Mouse (Mus musculus) forelimb bud, embryonic 11.5 days (tissue): ENCODE measurements at regions not wholly inside any gene's neighbourhood (a gene's known extent, or its start where the extent isn't known, plus 50 kb on each side); places are given as distances from the start of the nearest gene placed in this dataset.

Experiments
- DNase-seq: peaks from one replicate; pipeline ENCODE4 v3.0.0-alpha.2; 2012; ENCODE audit warnings: low read depth, low spot score

DNA sequence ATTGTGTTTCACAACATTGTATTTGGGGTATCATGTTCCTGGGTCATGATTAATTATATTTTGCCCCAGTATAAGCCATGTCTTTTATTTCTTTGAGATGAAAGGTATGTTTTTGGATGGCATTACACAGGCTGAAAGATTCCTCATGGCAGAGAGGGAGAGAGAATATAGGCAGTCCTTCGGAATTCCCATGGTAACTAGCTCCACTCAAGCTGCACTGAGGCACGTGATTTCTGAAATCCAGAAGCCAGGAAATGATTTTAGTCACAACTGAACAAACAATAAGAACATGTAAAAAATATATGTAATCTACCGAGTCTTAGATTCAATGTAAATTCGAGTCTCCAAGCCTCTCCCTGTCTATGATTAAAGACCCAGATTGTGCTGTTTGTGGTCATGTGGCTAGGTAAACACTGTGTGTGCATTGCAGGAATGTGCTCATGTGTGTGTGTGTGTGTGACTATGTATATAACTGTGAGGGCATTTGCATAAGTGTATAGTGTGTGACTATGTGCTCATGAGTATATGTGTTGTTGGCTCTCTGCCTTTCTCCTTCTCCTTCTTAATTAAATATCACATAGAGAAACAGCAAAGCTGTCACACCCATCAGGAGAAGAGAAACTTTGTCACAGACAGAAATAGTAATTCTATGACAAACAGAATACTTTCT is 169.8 kb downstream of the Diras2 start:
- no peak for DNase-seq

DNA sequence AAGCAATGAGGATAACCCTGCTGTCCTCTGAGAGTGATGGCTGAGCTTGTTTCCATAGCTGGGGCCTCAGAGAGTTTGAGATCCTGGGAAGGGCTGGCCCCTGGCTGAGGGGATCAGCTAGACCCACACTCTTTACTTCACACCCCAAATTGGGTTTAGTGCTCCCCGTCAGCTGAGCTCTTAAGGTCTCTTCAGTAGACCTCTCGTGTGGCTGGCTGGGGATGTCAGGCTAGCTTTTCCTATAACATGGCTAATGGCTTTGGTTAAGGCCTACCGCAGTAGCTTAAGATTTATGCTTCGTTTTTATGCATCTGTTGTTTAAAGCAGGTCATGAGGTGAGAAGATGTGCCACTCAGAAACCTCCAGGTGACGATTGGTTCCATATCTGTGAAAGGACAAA is 168.8 kb downstream of the Diras2 start:
- DNase-seq: no peak

DNA sequence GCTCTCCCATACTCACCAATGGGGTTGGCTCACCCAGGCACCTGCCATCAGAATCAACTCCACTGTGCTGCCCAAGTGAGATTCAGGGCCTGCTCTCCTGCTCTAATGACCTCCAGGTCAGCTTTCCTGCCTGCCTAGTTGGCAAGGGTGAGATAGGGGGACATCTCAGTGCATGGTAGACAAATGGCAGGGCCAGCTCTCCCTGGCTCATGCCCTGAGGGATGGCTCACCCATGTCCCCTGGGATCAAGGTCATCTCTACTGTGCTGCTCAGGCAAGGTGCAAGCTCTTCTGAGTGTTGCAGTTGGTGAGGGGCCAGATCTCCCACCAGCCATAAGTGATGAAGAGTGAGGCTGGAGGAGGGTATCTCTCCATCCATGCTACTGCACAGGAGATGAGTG is 161.2 kb downstream of the Diras2 start:
- DNase-seq: no peak

DNA sequence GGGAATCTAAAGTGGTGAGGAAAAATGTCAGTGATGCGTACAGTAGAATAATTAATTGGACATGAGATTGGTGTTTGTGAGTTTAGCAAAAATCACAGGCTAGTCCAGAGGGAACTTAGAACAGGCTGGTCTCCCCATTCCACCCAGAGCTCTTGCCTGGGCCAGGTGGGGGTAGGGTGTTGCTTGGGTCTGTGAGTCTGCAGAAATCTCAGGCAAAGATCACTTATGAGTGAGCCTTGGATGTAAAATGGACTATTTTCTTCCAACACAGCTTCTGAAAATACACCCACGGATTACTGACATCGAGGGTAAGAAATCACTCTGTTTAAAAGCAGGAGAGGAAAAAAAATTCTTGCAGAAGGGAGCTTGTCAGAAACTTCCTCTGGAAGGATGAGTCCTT is 159.1 kb downstream of the Diras2 start:
- no peak for DNase-seq

- no peak for DNase-seq
Observed at GRCm38 (mm10) chr13:52374781-52375180, 156.3 kb downstream of the Diras2 start.

- no peak for DNase-seq
Observed at GRCm38 (mm10) chr13:52378236-52378635, 152.8 kb downstream of the Diras2 start.

DNA sequence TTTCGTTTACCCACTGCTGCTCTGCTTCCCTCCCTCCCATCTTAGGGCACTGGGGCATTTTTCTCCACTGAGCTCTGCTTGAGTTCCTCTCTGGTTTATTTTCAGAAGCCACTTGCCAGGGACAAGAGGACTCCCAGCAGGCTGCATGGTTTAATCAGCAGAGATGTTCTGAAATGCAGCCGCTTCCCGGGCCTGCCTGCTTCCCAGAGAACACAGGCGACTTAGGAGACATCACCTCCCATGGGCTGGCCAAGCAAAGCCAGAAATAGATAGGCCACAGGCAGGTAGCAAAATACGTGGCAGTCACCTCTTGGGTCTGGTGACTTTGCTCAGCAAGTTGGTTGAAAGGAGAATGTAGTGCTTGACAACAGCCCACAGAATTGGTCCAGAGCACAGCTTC is 141.8 kb downstream of the Diras2 start:
- DNase-seq: no peak

DNA sequence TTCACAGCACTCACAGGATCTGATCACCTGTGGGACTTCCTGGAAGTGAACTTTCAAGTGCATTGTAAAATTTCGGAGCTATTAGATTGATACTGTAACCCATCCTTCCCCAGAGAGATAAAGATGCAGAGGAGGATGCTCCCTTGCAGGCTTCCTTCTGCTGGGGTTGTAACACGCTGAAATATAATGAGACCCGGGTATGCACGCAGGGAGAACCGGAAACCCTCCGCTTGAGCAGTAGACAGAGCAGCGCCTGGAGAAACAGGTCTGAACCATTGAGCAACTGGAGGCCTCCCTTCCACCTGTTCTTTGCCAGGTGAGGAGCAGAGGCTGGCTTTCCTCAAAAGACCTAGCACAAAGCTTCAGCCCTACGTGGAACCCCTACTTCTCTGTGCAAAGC is 135.3 kb downstream of the Diras2 start:
- no peak for DNase-seq

- no peak for DNase-seq
Observed at GRCm38 (mm10) chr13:52398344-52398743, 132.7 kb downstream of the Diras2 start.

DNA sequence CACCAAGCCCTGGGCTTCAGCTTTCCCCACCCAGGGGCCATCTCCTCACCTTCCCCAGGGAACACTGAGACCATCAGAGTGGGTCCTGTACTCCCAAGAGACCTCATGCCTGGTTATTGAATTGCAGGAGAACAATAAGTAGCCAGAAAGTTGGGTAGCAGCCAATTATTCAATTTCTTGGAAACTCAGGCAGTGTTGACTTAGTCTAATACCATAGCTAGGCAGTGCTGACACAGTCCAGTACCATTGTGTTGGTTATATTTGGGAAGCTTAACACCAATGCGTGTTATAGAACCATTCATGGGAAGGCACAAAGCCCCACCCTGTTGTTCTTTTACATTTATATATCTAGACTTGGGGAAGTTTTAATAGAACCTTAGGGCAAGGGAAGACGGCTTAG is 131.9 kb downstream of the Diras2 start:
- no peak for DNase-seq

- DNase-seq: no peak
Observed at GRCm38 (mm10) chr13:52403805-52404204, 127.3 kb downstream of the Diras2 start.

DNA sequence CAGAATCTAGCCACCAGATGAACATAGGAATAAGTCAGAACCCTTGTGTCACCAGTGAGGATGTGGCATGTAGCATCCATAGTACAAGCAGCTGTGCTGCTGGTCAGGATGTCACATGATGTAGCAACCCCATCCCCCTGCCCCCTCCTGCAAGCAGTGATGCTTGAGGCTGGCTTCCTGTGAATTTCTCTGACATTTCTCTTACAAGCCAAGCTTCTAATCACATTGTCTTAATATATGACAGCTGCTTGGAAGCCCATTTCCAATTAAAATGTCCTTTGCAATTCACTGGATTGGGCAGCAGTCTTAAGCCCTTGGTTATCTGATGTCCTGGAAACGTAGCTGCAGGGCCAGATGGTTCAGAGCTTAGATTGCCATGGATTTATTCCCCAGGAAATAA is 114.8 kb downstream of the Diras2 start:
- DNase-seq: no peak

DNA sequence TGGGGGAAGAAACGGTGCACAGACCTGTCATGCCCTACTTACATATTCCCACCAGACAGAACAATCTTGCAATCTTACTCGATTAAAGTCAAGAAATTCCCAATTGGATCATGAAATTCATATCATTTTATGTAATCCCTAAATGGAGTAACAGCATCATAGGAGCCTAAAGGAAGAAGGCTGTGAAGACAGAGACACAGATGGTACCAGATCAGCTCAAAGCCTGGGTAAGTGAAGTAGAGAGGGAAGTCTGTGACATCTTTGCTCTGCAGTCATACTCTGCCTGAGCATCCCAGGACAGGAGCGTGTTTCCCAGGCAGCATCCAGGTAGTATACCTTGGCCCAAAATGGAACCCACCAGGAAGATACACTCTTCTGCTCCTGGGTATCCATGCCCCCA is 108.6 kb downstream of the Diras2 start:
- no peak for DNase-seq

DNA sequence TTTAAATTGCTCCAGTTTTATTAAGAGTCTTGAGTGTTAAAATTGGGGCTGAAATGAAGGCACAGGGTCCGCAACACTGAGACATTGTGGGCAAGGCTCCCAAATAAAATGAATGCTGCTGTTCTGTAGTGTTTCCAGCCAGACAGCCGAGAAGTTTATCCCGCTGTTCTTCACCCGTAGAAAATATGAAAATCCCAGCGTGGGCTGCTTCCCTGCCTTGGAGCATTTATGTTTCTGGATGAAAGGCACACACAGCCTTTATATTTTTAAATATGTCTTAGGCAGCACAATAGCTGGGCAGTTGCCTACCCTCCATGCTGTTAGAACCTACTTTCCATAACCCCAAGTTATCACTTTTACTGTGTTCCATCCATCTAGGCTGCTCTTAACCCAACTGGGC is 102.6 kb downstream of the Diras2 start:
- no peak for DNase-seq

DNA sequence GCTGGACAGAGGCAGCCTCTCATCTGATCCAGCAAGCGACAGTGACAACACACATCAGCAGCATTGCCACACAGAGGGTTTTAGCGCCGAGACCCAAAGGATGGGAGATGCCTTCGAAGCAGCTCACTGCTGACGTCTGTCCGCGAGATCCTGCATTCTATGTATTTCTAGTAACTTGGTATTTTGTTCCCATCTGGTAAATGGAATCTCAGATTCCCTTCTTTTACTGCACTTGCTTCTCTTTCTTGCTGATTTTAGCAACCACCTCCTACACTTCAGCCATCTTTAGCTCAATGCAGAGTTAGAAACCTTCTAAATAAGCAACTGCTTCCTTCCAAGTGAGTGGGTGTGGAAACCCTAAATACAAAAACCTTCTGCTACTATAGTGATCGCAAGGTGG is 94.3 kb downstream of the Diras2 start:
- DNase-seq: no peak

GRCm38 (mm10) chr13:52445513-52445912 is 85.6 kb downstream of the Diras2 start:
- DNase-seq: no peak

DNA sequence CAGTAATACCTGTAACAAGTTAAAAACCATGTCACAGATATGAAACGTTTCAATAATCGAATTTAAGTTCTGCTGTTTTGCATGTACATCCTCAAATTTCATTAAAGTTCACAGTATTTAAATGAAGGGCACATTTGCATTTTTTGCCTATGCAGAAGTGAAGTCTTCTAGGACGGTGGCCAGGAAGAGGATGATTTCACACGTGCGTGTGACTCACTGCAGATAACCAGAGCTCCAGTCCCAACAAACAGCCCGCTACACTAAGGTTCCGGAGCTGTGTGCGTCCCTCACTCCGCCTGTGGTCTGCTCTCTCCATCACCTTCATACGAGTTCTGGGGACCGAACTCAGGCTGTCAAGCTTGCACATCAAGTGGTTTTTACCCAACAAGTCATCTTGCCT is 82.2 kb downstream of the Diras2 start:
- no peak for DNase-seq

DNA sequence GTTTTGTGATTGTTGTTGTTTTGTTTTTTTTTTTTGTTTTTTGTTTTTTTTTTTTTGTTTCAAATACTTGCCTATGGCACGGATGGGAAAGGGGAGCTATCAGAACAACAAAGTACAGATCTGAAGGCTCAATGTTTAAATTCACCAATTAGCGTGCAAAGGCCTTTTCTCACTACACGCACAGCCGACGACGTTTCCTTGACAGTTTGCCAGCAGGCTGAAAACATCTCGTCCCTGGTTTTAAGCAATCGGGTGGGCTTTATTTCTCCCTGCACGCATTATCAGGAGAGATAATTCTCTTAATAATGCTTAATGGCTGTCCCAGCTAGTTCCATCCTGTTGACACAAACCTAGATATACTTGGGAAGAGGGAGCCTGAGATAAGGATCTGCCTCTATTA is 79.6 kb downstream of the Diras2 start:
- DNase-seq: no peak

DNA sequence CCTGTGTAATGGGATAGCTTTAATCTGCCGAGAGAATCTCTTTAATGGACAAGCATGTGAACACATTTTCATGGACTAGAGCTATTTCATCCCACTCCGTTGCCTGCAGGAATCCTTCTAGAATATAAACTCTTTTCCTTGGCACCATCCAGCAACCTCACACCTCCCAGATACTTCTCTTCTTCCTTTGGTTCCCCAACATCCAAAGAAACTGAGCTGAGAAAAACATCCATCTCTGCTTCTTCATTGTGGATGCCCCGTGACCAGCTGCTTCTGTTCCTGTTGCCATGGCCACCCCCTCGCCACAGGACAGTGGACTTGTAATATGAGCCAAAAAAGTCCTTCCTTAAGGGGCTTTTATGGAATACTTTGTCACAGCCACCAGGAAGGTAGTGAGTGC is 78.8 kb downstream of the Diras2 start:
- DNase-seq: no peak
